Mouse (Mus musculus): ENCODE results near the gene Ifnar1. TPM values are rescaled to one million over a fixed set of nuclear protein-coding genes. Genes with fewer than 3 reads are reported as not detected.
A peak's percentile ranks its signal among the peaks of the same experiment; 100 is the strongest.

Ifnar1 gene
- polyA plus RNA-seq, 2 experiments: 11.6 to 16.2 TPM

- Histone ChIP-seq H3K36me3 (replicated peaks; ENCODE audit: control insufficient read depth, insufficient read depth, low read depth) (no peaks in the 10 kb centered on the region), H3K27ac (peak overlapping the region; percentile 92), H3K9ac (replicated peaks) (peak overlapping the region; percentile 92), H3K27me3 (ENCODE audit: control insufficient read depth, insufficient read depth, low read length) (no peaks in the 10 kb centered on the region), H3K4me3 (ENCODE audit: insufficient read depth in 1 of 2, low read depth in 2 of 2, low read length in 2 of 2) (peak overlapping the region; percentile 42 to 91), H3K9me3 (ENCODE audit: control insufficient read depth, low read length) (no peaks in the 10 kb centered on the region), H3K4me2 (ENCODE audit: low read depth) (peak overlapping the region; percentile 100), H3K4me1 (replicated peaks; ENCODE audit: control insufficient read depth in 2 of 2, insufficient read depth in 2 of 2, low read length in 1 of 2) (peaks cover 58% of the 10 kb centered on the region in 2 experiments)
- ATAC-seq (ENCODE audit: insufficient read depth) (peak; percentile 23; the same call in 1 of the 2 replicates), DNase-seq (ENCODE audit: low read depth in 3 of 3, low spot score in 3 of 3) (no peak)
- TF ChIP-seq EP300 (IDR thresholded peaks at IDR 0.05; ENCODE audit: low read depth): no peak
- no peak for TF ChIP-seq CTCF (IDR thresholded peaks at IDR 0.05; ENCODE audit: low read depth)
- whole genome bisulfite sequencing (ENCODE audit: insufficient replicate concordance): 3% methylated on average over 14 of the region's 14 CpGs
Observed at GRCm38 (mm10) chr16:91546391-91546835, 61.4 kb downstream of the Ifnar1 start.

GRCm38 (mm10) chr16:91546836-91547741, 62.1 kb downstream of the Ifnar1 start, which contains the start of gene Ifngr2:
TSS of gene Ifngr2 (plus strand) at chr16:91547072.
- H3K4me2 ChIP-seq (ENCODE audit: low read depth): peak within 1 kb of the TSS; percentile 100
- TF ChIP-seq CTCF (IDR thresholded peaks at IDR 0.05; ENCODE audit: low read depth): no peak
- TF ChIP-seq EP300 (IDR thresholded peaks at IDR 0.05; ENCODE audit: low read depth): no peak
- H3K4me1 ChIP-seq (replicated peaks; ENCODE audit: control insufficient read depth in 2 of 2, insufficient read depth in 2 of 2, low read length in 1 of 2): peaks cover 59% of the 10 kb centered on the region in 2 experiments
- no peaks in the 10 kb centered on the region for H3K27me3 ChIP-seq (ENCODE audit: control insufficient read depth, insufficient read depth, low read length)
- H3K9me3 ChIP-seq (ENCODE audit: control insufficient read depth, low read length): no peaks in the 10 kb centered on the region
- ATAC-seq (ENCODE audit: insufficient read depth) (peak; percentile 78), DNase-seq (ENCODE audit: low read depth in 3 of 3, low spot score in 3 of 3) (peak in 1 of 3 experiments; percentile 59)
- under 1% methylated on average over 64 of the region's 74 CpGs for WGBS (ENCODE audit: insufficient replicate concordance)
- H3K4me3 ChIP-seq (ENCODE audit: insufficient read depth in 1 of 2, low read depth in 2 of 2, low read length in 2 of 2): peak within 1 kb of the TSS; percentile 73 to 91
- H3K9ac ChIP-seq (replicated peaks): peak within 1 kb of the TSS; percentile 92
- H3K27ac ChIP-seq: peak within 1 kb of the TSS; percentile 92
- no peaks in the 10 kb centered on the region for H3K36me3 ChIP-seq (replicated peaks; ENCODE audit: control insufficient read depth, insufficient read depth, low read depth)

- DNase-seq (ENCODE audit: low read depth in 3 of 3, low spot score in 3 of 3) (no peak), ATAC-seq (ENCODE audit: insufficient read depth) (no peak)
- H3K4me1 ChIP-seq (replicated peaks; ENCODE audit: control insufficient read depth in 2 of 2, insufficient read depth in 2 of 2, low read length in 1 of 2): peaks cover 59 to 61% of the 10 kb centered on the region in 2 experiments
- H3K4me2 ChIP-seq (ENCODE audit: low read depth): peak overlapping the region; percentile 100
- peak overlapping the region; percentile 73 to 91 for H3K4me3 ChIP-seq (ENCODE audit: insufficient read depth in 1 of 2, low read depth in 2 of 2, low read length in 2 of 2)
- no peak for TF ChIP-seq CTCF (IDR thresholded peaks at IDR 0.05; ENCODE audit: low read depth)
- no peak for TF ChIP-seq EP300 (IDR thresholded peaks at IDR 0.05; ENCODE audit: low read depth)
- 22% methylated on average over 5 of the region's 5 CpGs for WGBS (ENCODE audit: insufficient replicate concordance)
- H3K27me3 ChIP-seq (ENCODE audit: control insufficient read depth, insufficient read depth, low read length): no peaks in the 10 kb centered on the region
- no peak overlapping the region for H3K27ac ChIP-seq
- no peaks in the 10 kb centered on the region for H3K36me3 ChIP-seq (replicated peaks; ENCODE audit: control insufficient read depth, insufficient read depth, low read depth)
- peak overlapping the region; percentile 92 for H3K9ac ChIP-seq (replicated peaks)
- no peaks in the 10 kb centered on the region for H3K9me3 ChIP-seq (ENCODE audit: control insufficient read depth, low read length)
Observed at GRCm38 (mm10) chr16:91547974-91548373, 62.9 kb downstream of the Ifnar1 start.

- Histone ChIP-seq H3K27me3 (ENCODE audit: control insufficient read depth, insufficient read depth, low read length) (no peaks in the 10 kb centered on the region), H3K4me3 (ENCODE audit: insufficient read depth in 1 of 2, low read depth in 2 of 2, low read length in 2 of 2) (peak overlapping the region in 1 of 2 experiments; percentile 5; a peak in 2 of 4 replicates), H3K9ac (replicated peaks) (0 out of 2 replicates have a peak overlapping the region, but pooled peaks have one; percentile 1), H3K27ac (peak overlapping the region; percentile 30), H3K9me3 (ENCODE audit: control insufficient read depth, low read length) (no peaks in the 10 kb centered on the region), H3K4me1 (replicated peaks; ENCODE audit: control insufficient read depth in 2 of 2, insufficient read depth in 2 of 2, low read length in 1 of 2) (peaks cover 57 to 62% of the 10 kb centered on the region in 2 experiments), H3K36me3 (replicated peaks; ENCODE audit: control insufficient read depth, insufficient read depth, low read depth) (no peaks in the 10 kb centered on the region), H3K4me2 (ENCODE audit: low read depth) (peak overlapping the region; percentile 100)
- ATAC-seq (ENCODE audit: insufficient read depth) (no peak), DNase-seq (ENCODE audit: low read depth in 3 of 3, low spot score in 3 of 3) (no peak)
- 18% methylated on average over 5 of the region's 5 CpGs for WGBS (ENCODE audit: insufficient replicate concordance)
- TF ChIP-seq CTCF (IDR thresholded peaks at IDR 0.05; ENCODE audit: low read depth) (no peak), EP300 (IDR thresholded peaks at IDR 0.05; ENCODE audit: low read depth) (no peak)
Observed at GRCm38 (mm10) chr16:91548586-91548985, 63.5 kb downstream of the Ifnar1 start.

GRCm38 (mm10) chr16:91548996-91549395, 64.0 kb downstream of the Ifnar1 start:
- 0 out of 2 replicates have a peak overlapping the region, but pooled peaks have one; percentile 1 for H3K9ac ChIP-seq (replicated peaks)
- peaks cover 57 to 62% of the 10 kb centered on the region in 2 experiments for H3K4me1 ChIP-seq (replicated peaks; ENCODE audit: control insufficient read depth in 2 of 2, insufficient read depth in 2 of 2, low read length in 1 of 2)
- H3K4me3 ChIP-seq (ENCODE audit: insufficient read depth in 1 of 2, low read depth in 2 of 2, low read length in 2 of 2): peak overlapping the region; percentile 5 to 29
- no peak for TF ChIP-seq EP300 (IDR thresholded peaks at IDR 0.05; ENCODE audit: low read depth)
- TF ChIP-seq CTCF (IDR thresholded peaks at IDR 0.05; ENCODE audit: low read depth): no peak
- H3K9me3 ChIP-seq (ENCODE audit: control insufficient read depth, low read length): no peaks in the 10 kb centered on the region
- WGBS (ENCODE audit: insufficient replicate concordance): 57% methylated on average over 2 of the region's 2 CpGs
- peak overlapping the region; percentile 100 for H3K4me2 ChIP-seq (ENCODE audit: low read depth)
- ATAC-seq (ENCODE audit: insufficient read depth): no peak
- peak overlapping the region; percentile 30 for H3K27ac ChIP-seq
- no peaks in the 10 kb centered on the region for H3K36me3 ChIP-seq (replicated peaks; ENCODE audit: control insufficient read depth, insufficient read depth, low read depth)
- DNase-seq (ENCODE audit: low read depth in 3 of 3, low spot score in 3 of 3): no peak
- no peaks in the 10 kb centered on the region for H3K27me3 ChIP-seq (ENCODE audit: control insufficient read depth, insufficient read depth, low read length)

Data from liver, embryonic 14.5 days (tissue).